Mouse (Mus musculus): ENCODE results near the gene Tdrd6. TPM values are rescaled to one million over a fixed set of nuclear protein-coding genes. Genes with fewer than 3 reads are reported as not detected.

Gene Tdrd6
- polyA plus RNA-seq, 1 experiment, result not detected

DNA sequence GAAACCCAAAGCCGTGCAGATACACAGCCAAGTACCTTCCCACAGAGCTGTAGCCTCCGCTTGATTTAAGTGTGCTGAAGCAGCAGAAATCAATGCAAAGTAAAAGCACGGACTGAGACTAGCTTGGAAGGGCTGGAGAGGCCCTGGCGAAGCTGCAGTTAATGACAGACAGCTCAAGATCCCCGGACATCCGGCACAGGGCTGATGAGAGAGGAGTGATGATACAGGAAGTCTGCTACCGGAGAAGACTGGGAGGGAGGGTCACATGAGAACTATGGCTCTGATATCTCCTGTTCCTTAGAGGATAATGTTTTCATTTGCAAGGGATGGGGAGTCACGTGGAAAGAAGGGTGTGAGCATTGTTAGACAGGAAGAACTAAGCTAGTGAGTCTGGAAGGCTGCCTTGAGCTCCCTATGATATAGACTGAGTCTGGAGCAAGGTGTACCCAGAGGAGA, 49.1 kb downstream of the Tdrd6 start:
- no peak for TF ChIP-seq GATA1 (IDR thresholded peaks at IDR 0.05; ENCODE audit: low read length)

DNA sequence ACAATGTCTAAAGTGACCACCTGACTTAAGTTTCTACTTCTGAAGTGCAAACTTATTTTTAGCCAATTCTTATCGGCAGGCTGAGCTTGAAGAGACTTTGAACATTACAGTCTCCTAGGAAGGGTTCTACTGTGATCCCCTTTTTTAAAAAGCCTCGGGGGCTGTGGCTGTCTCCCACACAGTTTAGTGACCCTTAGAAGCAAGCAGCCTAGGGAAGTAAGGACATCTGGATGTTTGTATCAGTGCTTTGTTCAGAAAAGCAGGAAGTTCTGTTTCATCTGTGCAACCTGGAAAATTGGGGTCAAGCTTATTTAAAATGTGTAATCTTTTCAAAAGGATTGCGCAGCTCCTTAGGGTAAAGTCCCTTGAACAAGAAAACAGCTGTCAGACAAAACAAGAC, 49.6 kb downstream of the Tdrd6 start:
- TF ChIP-seq GATA1 (IDR thresholded peaks at IDR 0.05; ENCODE audit: low read length), result no peak

DNA sequence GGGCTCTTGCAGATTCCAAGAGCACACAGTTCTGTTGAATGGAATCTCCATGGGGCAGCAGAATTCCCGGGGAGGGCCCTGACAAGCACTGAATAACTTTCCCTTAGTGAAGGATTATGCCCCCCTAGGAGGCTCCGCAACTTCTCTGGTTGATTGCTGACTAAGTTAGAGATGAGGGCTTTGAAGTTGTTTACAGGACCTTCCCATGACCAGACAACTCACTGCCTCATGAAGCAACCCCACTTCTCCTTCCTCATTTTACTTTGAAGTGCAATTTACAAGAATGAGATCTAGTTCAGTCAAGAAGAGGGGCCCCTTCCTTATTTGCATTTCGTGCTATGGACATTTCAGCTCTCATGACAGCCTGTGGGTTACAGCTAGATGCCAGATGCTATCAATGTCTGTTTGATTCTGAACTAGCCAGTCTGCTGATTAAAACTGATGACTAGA, 56.5 kb downstream of the Tdrd6 start:
- TF ChIP-seq GATA1 (IDR thresholded peaks at IDR 0.05; ENCODE audit: low read length), result no peak

DNA sequence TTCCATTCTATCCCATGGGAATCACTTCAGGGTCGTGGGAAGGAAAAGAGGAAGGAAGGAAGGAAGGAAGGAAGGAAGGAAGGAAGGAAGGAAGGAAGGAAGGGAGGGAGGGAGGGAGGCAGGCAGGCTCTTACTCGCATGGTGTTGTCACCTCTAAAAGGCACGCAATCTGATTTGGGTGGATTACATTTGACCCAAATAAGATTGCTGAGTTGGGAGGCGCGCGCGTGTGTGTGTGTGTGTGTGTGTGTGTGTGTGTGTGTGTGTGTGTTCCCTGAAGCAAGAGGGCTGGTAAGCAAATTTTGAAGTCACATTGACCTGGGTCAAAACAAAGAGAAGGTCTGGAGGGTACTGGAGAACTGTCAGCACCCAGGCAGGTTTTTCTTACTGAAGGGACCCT, 60.8 kb downstream of the Tdrd6 start:
- no peak for TF ChIP-seq GATA1 (IDR thresholded peaks at IDR 0.05; ENCODE audit: low read length)

DNA sequence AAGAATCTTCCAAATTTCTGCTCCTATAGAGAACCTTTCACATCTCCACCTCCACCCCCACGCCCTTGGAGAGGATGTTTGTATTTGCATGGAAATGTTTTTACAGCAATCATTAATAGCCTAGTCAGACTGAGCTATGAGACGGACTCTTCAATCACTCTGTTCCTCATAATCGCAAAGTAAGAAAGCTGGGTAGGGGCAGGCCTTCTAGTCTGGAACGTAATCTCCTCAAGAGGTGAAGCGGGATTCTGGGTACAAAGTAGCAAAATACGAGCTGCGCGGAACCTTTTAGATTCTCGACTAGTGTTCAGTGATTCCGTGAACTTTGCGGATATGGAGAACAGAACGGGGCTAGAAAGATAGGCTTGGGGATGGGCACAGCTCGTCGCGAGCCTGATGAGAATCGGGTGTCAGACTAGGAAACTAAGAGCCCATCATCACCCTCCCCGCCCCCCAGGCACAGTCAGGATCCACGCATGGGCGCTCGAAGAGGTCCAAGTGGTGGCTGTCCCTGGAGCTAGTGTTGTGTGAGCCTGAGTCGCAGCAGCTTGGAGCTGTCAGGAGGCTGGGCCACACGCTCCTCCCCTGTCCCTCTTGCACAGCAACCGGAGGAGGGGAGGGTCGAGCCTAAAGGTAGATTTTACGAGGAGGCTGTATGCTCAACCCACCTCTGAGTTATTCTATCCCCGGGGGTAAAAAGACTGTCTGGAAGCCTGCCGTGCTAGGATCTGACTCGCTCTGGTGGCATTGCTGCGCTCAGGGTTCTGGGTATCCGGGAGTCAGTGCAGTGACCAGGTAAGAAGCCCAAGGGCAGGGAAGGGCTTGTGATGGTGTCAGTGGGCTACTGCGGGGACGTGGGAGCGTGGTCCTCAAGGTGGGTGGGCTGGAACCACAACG, 61.9 kb downstream of the Tdrd6 start, which contains the start of gene Pla2g7:
Gene Pla2g7 (plus strand): TSS at position 107 of the 897 bp plus-strand sequence.
- TF ChIP-seq GATA1 (IDR thresholded peaks at IDR 0.05; ENCODE audit: low read length), result no peak

DNA sequence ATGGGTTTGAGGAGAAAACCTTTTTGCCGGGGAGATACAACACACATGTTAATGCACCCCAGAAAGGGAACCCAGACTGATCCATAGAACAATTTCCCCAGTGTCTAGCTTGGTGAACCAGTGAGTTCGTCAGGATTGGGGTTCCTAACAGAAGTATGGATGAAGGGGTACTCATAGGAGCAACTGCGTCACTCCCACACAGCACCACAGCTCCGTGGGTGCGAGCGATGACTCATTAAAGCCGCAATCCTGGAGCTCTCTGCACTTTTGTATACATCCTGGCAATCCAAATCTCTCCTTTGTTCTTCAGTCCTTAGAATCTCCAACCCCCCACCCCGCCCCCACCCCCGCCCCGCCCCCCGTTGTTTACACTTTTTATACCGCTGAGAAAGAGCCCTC, 62.5 kb downstream of the Tdrd6 start:
- TF ChIP-seq GATA1 (IDR thresholded peaks at IDR 0.05; ENCODE audit: low read length), result no peak

Other genes starting within 250 kb of the Tdrd6 start
- gene Mep1a, start 127.5 kb downstream of the Tdrd6 start, polyA plus RNA-seq (2012), result not detected in 2 replicates
- gene Ankrd66, start 86.7 kb downstream of the Tdrd6 start, polyA plus RNA-seq (2012), result not detected in 2 replicates
- not detected in 2 replicates for gene Pla2g7, start 62.2 kb downstream of the Tdrd6 start, polyA plus RNA-seq (2012)
- not detected in 2 replicates for gene Slc25a27, start 36.9 kb upstream of the Tdrd6 start, polyA plus RNA-seq (2012)
- gene Cyp39a1, start 37.1 kb upstream of the Tdrd6 start, polyA plus RNA-seq (2012), result not detected in 2 replicates
- gene Rcan2, start 171.1 kb upstream of the Tdrd6 start, polyA plus RNA-seq (2012), result not detected in 2 replicates

All from G1E-ER4 (cell line).